Mouse (Mus musculus) 416B (cell line): ENCODE results near the gene Lrba.

Source experiments
- DNase-seq: peaks from one replicate; pipeline ENCODE4 v3.0.0; 2011; ENCODE audit warnings: low read depth

Gene Lrba

DNA sequence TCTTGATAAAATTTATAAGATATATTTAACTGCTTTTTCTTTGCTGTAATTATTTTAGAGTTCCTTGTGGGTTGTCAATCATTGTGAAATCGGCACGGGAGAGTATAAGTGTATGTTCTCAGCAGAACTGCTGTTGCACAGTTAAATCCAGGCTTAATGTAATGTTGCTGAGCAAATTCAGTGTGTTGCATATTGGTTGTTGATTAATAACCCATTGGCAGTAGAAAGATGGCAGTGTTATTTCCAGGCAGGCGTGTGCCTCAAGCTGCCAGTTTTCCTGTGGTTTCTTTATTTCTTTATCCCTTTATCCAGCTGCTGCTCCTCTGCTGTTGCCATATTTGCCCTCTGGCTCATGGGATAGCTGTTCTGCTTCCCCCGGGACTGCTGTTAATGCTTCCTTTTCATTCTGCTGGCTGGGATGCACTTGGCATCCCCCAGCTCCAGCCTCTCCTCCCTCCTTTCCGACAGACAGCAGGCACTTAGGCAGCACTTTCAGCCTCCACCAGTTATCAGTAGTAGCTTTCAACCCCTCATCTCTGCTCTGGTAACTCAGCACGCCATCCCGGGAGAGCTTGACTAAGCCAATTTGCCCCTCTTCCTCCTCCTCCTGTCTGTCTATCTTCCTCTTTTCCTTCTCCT lies 463.2 kb downstream of the Lrba start:
- DNase-seq = no peak

GRCm38 (mm10) chr3:86688438-86688837 lies 464.0 kb downstream of the Lrba start:
- DNase-seq = peak; percentile 28

GRCm38 (mm10) chr3:86689305-86689704 lies 464.8 kb downstream of the Lrba start:
- DNase-seq = no peak

DNA sequence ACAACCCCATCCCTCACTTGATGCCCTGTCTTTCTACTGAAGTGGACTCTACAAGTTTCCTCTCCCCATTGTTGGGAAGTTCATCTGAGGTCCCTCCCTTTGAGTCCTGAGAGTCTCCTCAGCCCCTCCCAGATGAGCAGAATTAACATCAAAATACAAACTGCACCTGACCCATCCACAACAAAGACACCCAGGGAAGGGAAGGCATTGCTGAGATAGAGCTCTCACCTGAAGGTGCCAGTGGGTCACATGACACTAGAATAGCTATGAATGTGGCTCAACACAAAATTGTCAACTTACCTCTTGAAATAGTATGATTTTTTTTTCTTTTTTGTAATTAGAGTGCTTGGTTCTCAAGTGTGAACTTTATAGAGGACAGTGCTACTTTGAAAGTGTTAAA lies 468.3 kb downstream of the Lrba start:
- no peak for DNase-seq

- no peak for DNase-seq
Observed at GRCm38 (mm10) chr3:86693553-86693952, 469.1 kb downstream of the Lrba start.

DNA sequence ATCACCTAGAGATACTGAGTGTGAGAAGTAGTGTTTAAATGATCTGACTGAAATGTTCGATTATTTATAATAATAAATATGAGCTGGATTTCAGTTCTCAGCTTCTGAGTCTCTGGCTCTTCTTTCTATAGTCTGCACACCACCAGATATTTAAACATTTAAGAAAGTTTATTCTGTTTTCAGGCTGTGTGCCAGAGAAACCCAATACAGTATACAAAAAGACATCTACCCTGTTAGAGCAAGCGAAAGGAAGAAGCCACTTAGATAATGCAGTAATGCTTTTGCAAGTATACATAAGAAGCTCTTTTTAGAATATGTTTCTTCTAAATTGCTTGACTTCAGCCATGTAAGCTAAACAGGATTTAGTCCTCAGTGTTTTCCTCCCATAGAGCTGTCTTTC lies 474.5 kb downstream of the Lrba start:
- no peak for DNase-seq

DNA sequence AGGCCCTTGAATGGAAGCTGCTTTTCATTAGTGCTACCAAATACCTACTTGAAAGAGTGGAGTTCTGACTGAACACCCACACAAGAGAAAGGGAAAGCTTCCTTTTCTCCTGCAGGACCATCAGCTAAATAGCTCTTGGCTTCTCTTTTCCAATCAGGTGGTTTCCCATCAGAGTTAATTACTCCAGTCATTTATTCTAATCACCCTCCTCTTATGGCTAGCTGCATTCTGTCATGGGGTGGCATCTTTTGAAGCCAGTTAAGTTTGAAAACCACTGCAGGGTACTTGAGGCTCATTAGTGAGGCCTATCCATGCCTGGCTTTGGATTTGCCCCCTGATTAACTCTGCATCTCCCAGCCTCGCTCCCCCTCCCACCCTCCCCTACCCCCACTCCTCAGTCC lies 476.7 kb downstream of the Lrba start:
- no peak for DNase-seq

- no peak for DNase-seq
Observed at GRCm38 (mm10) chr3:86709472-86709871, 485.0 kb downstream of the Lrba start.

GRCm38 (mm10) chr3:86711530-86711929 lies 487.1 kb downstream of the Lrba start:
- DNase-seq = no peak

DNA sequence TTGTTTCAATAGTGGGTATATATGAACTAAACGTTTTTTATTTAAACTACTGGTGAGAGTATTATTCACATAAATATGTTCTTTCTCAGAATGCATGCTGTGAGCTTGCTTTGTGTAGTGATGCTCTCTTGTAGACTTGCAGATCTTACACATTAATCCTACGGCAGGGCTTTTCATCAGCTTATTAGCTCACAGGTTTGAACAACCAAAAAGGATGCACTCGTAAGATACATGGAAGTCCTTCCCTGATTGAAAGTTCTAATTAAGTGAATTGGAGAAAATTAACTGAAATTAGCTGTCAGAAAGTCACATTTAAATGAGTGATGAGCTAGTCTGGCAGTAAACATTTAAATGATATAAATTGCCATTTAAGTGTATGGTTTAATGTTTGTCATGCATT lies 488.3 kb downstream of the Lrba start:
- no peak for DNase-seq

DNA sequence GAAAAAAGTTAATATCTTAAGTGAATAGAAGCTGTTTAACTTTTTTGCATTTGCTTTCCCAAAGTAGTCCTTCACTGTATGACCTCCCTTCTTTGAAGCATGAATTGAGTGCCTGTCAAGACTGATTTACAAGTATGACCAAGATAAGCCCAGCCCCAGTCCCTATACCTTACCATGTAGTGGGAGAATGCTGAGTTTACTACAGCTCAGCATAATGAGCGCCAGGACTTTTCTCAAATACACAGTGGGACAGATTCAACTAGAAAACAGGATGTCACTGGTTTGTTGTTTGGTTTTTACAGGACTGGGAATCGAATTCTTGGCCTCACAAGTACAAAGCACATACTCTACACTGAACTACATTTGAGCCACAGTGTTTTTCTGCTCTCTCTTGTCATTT lies 490.0 kb downstream of the Lrba start:
- DNase-seq = no peak

- DNase-seq = no peak
Observed at GRCm38 (mm10) chr3:86723415-86724298, 499.2 kb downstream of the Lrba start.

DNA sequence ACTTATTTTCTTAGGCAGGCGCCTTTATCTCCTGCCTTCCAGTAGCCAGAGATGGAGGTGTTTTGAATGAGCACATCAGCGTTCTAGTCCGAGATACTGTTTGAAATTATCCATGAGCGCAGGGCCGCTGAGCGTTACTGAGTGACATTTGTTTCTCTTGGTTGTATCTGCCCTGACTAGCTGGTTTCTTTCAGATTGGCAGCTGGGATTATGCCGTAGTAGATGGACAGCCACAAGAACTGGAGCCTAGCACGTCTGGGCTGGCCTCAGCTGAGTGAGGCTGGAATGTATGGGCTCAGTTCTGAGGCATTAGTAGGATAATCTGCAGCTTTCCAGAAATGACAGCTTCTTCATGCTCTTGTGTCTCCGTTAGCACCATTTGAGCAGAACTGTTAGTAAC lies 500.6 kb downstream of the Lrba start:
- DNase-seq = no peak

DNA sequence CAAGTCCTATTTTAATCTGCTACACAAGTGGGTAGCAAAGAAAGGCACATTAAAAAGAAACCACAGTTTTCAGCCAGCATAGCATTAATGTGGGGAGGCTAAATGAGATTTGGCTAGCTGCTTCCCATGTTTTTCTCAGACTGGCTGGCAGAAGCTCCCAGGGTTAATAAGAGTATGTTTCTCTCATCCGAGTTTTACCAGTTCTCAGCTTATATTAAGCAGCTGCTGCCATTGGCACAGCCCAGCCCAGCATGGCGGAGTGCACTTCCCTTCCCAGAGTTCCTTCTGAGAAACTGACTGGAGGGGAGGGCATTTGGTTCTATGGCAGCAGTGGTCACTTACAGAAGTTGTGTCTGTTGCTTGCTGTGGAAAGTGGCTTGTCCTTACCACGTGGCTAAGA lies 514.4 kb downstream of the Lrba start:
- no peak for DNase-seq

GRCm38 (mm10) chr3:86739745-86740144 lies 515.3 kb downstream of the Lrba start:
- DNase-seq = no peak

DNA sequence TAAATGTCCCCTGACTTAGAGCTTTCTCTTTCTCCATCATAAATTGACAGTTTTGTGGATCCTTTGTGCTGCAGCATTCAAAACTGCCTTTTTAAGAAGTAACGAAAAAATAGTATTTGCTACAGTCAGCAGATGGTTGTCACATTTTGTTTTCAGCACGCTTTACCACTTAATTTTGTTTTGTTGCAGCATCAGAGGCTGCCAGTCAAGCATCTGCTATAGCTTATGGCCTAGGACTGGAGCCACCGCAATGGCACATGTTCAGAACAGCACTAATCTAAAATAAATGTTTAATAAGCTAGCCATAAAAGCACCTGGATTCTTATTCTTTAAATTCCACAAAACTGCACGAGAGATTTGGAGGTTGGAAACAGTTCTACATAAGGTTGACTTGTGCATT lies 520.9 kb downstream of the Lrba start:
- no peak for DNase-seq

DNA sequence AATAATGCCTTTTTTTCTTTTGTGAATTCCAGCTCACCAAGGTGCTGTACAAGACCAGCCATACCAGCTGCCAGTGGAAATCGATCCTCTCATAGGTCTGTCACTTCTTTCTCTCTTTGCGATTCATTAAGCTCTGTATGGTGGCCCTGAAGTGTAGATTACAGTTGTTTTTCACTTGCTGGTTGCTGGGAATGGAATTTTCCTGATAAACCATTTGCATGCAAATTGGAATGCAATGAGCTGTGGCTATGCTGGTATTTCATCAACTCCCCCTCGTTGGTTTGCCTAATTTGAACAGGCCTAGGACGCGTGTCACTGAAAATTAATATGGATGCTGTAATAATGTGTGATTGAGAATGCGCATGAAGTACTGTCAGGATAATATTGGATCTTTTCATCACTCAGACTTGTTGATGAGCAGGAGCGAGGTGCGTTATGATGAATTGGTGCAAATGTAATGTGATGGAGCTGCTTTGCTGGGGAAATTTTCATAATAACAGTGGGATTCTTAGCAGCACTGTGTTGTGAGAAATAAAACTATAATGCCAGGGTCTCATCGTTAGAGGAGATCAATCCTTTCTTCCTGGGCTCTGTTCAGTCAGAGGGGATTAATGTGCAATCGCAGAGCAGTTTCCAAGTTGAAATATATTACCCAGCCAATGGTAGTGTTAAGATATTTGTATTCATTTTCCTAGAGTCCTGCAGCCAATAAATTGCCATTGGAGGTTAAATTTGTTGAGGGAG lies 521.5 kb downstream of the Lrba start:
- DNase-seq = no peak

DNA sequence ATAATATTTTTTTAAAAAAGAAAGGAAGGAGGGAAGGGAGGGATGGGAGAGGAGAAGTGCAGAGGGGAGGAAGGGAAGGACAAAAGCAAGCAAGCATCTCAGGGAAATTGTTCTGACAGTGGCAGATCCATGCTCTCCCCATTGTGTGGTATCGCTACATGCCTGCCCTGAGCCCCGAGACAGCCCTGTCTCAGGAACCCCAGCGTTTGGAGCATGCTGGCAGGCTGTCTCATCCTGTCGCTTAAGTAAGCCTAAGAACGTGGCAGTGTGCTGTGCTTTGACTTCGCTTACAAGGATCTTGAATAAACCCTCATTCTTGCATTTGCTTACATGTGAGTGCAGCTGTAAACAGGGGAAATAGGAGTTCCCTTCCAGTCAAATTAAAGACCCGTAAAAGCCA lies 526.2 kb downstream of the Lrba start:
- DNase-seq = no peak

DNA sequence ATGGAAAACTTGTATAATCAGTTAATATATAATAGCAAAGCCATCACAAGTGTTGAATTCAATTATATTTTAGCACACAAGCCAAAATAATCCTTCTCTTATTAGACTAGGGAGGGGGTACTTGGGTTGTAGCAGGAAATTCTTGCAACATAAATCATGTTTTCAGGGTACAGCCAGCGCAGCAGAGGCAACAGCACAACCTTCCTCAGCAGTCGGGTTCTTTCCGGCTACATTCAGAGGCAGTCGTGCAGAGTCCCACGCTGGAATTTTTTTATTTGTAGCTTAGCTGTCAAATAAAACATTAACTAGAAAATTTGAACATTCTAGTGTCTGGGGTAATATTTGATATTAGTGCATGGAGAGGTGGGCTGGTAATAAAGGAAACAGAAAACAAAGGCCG lies 529.7 kb downstream of the Lrba start:
- DNase-seq = peak; percentile 17

GRCm38 (mm10) chr3:86754595-86755557 lies 530.4 kb downstream of the Lrba start:
- DNase-seq = peak; percentile 20

- peak; percentile 82 for DNase-seq
Observed at GRCm38 (mm10) chr3:86756548-86756947, 532.1 kb downstream of the Lrba start.

DNA sequence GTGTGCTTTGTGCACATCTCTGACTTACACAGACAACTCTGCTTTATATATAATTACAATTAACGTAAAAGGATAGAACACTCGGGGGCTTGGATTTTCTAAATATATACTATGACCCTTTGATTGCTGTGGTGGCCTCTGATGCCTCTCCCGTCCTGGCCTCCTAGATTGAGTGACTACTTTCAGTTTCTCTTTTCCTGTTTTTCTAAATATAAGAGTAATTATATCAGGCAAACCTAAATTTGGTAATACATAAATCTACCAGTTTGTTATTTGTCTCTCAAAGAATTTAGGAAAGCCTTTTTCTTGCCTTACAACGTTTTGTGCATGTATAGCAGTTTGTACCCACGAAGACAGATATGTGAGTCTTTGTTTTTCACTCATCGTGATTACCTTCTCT lies 534.2 kb downstream of the Lrba start:
- peak; percentile 64 for DNase-seq
